In the genomic region with DNA sequence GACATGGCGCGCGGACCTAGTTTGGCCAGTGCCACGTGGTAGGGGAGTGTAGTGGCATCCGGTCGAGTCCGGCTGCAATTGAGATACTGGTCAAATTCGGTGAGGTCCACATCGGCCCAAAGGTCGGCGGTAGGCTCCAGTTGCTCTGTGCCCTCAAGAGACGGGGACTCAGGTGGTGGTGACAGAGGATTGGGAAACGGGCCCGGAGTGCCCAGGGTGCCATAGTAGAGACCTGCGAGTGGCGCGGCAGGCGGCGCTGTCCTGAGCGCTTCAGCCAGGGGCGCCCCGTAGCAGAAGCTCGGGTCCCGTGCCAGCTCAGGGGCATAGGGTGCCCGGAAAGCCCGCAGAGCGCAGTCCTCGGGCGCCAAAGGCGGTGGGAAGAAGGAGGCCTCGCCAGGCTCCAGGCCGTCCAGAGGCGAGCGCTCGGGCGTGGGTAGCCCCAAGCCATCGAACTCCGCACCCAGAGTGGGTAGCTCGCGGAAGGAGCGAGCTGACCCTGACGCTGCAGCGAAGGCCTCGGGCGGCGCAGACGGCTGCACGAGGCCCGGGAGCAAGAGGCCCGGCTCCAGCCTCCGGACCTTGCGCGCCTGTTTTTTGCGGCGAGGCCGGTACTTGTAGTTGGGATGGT, we compare ENCODE assay signal across 10 mouse cellular contexts. TPM values are rescaled to one million over a fixed set of nuclear protein-coding genes. Genes with fewer than 3 reads are reported as not detected.
A peak's percentile ranks its signal among the peaks of the same experiment; 100 is the strongest.
DNase-seq lines count a peak whose midpoint lies in the region; ATAC-seq and TF ChIP-seq lines count a peak whose summit lies in the region.
"Had no signal": no experiment of that assay in that cellular context is flagged by ENCODE, and none has a peak within 500 bp of the region (broad histone marks: within the 10 kb centered on the region; RNA-seq: fewer than 3 reads in every experiment).

No protein-coding gene starts in this region.

- H3K27ac ChIP-seq in heart, embryonic 10.5 days: peak overlapping the region; percentile 84
- H3K27ac ChIP-seq in forebrain, embryonic 13.5 days: no peak overlapping the region
- H3K27ac ChIP-seq in kidney, postnatal 0 days: peak overlapping the region; percentile 63
- H3K27ac ChIP-seq in midbrain, embryonic 11.5 days (ENCODE audit: low read depth, low read length): no peak overlapping the region

- H3K9me3 ChIP-seq in heart, embryonic 10.5 days: no peaks in the 10 kb centered on the region; the same call in 1 of the 2 replicates
- H3K9me3 ChIP-seq in forebrain, embryonic 13.5 days (replicated peaks): no peaks in the 10 kb centered on the region
- no peaks in the 10 kb centered on the region for H3K9me3 ChIP-seq in kidney, postnatal 0 days (replicated peaks; ENCODE audit: low read length)
- H3K9me3 ChIP-seq in midbrain, embryonic 11.5 days (ENCODE audit: control insufficient read depth, low read length): no peaks in the 10 kb centered on the region

- H3K36me3 ChIP-seq in heart, embryonic 10.5 days: peaks cover 4% of the 10 kb centered on the region; the same call in 1 of the 2 replicates
- H3K36me3 ChIP-seq in forebrain, embryonic 13.5 days (ENCODE audit: poor library complexity, severe bottlenecking): no peaks in the 10 kb centered on the region
- no peaks in the 10 kb centered on the region for H3K36me3 ChIP-seq in kidney, postnatal 0 days (ENCODE audit: insufficient read depth, low read length)
- no peaks in the 10 kb centered on the region for H3K36me3 ChIP-seq in midbrain, embryonic 11.5 days (ENCODE audit: control insufficient read depth, insufficient read depth, low read length)

- intact Hi-C loops in heart, postnatal 25 days (cut with DNase I): loop anchor here (10.0 kb wide), 1 partner anchor 186 kb away; no protein-coding TSS in a partner anchor

- TF ChIP-seq CTCF in kidney, postnatal 0 days (IDR thresholded peaks at IDR 0.05; ENCODE audit: low read depth): 0 out of 2 replicates have a peak, but pooled peaks have one; percentile 30

- ATAC-seq in forebrain, embryonic 13.5 days: no peak
- ATAC-seq in kidney, postnatal 0 days (replicated peaks; ENCODE audit: low FRiP score, low read depth): peak; percentile 40; the same call in 1 of the 2 replicates
- ATAC-seq in midbrain, embryonic 11.5 days (ENCODE audit: low FRiP score): no peak

- H3K4me1 ChIP-seq in heart, embryonic 10.5 days: peaks cover 35% of the 10 kb centered on the region
- H3K4me1 ChIP-seq in forebrain, embryonic 13.5 days: peaks cover 21% of the 10 kb centered on the region
- peaks cover 14% of the 10 kb centered on the region for H3K4me1 ChIP-seq in kidney, postnatal 0 days (replicated peaks; ENCODE audit: insufficient read depth, low read length)
- peaks cover 5% of the 10 kb centered on the region for H3K4me1 ChIP-seq in midbrain, embryonic 11.5 days (ENCODE audit: control insufficient read depth, insufficient read depth, low read length)

- no peak for DNase-seq in heart, embryonic 10.5 days (ENCODE audit: low spot score)
- no peak for DNase-seq in heart, postnatal 25 days (ENCODE audit: low spot score)
- peak; percentile 13 for DNase-seq in kidney, postnatal 0 days (ENCODE audit: low spot score)
- peak; percentile 86 for DNase-seq in midbrain, embryonic 11.5 days (ENCODE audit: low spot score, missing footprints)
- no peak for DNase-seq in right cerebral cortex, postnatal 4 days
- no peak for DNase-seq in layer of hippocampus, postnatal 14 days (ENCODE audit: low spot score in 2 of 2)
- no peak for DNase-seq in frontal cortex, postnatal 36 days (ENCODE audit: low spot score in 2 of 2)

- peak overlapping the region; percentile 71 for H3K4me3 ChIP-seq in heart, embryonic 10.5 days
- H3K4me3 ChIP-seq in forebrain, embryonic 13.5 days: peak overlapping the region; percentile 38
- H3K4me3 ChIP-seq in kidney, postnatal 0 days (replicated peaks; ENCODE audit: low read depth, low read length): peak overlapping the region; percentile 43
- H3K4me3 ChIP-seq in midbrain, embryonic 11.5 days (ENCODE audit: low read depth, low read length): peak overlapping the region; percentile 26

- peak overlapping the region; percentile 61 for H3K4me2 ChIP-seq in forebrain, embryonic 13.5 days
- H3K4me2 ChIP-seq in kidney, postnatal 0 days (ENCODE audit: low read length): peak overlapping the region; percentile 58
- peak overlapping the region; percentile 36 for H3K4me2 ChIP-seq in midbrain, embryonic 11.5 days

- H3K27me3 ChIP-seq in heart, embryonic 10.5 days (ENCODE audit: insufficient read depth, poor library complexity, severe bottlenecking): peaks cover 73% of the 10 kb centered on the region
- peaks cover 76% of the 10 kb centered on the region for H3K27me3 ChIP-seq in forebrain, embryonic 13.5 days
- peaks cover 34% of the 10 kb centered on the region for H3K27me3 ChIP-seq in kidney, postnatal 0 days (ENCODE audit: insufficient read depth, low read length)
- peaks cover 57% of the 10 kb centered on the region for H3K27me3 ChIP-seq in midbrain, embryonic 11.5 days (ENCODE audit: control insufficient read depth, insufficient read depth, low read length)

- 4% methylated on average over 56 of the region's 56 CpGs for WGBS in heart, embryonic 10.5 days
- 3% methylated on average over 56 of the region's 56 CpGs for WGBS in forebrain, embryonic 13.5 days
- whole genome bisulfite sequencing in kidney, postnatal 0 days: 2% methylated on average over 56 of the region's 56 CpGs
- 3% methylated on average over 55 of the region's 56 CpGs for WGBS in midbrain, embryonic 11.5 days

- H3K9ac ChIP-seq in forebrain, embryonic 13.5 days: peak overlapping the region; percentile 22; the same call in 1 of the 2 replicates
- H3K9ac ChIP-seq in kidney, postnatal 0 days (ENCODE audit: low read depth, low read length): peak overlapping the region; percentile 62
- no peak overlapping the region for H3K9ac ChIP-seq in midbrain, embryonic 11.5 days (ENCODE audit: low read length)

RNA-seq across cellular contexts. Expression of a gene that starts 1.0 kb away (rescaled TPM):
- polyA plus RNA-seq in heart, embryonic 10.5 days (2016; fragmentation: Nextera tagmentation; extraction: Ambion mirVana): 22.1 and 25.0 TPM in 2 replicates
- total RNA-seq in heart, postnatal 25 days (2021): 10 to 100 TPM; 40.2 to 56.9 TPM
- polyA plus RNA-seq in forebrain, embryonic 13.5 days (2015; fragmentation: Nextera tagmentation; extraction: Ambion mirVana): 11.6 and 13.0 TPM in 2 replicates
- 56.6 and 62.2 TPM in 2 replicates for polyA plus RNA-seq in kidney, postnatal 0 days (2015; fragmentation: Nextera tagmentation; extraction: Ambion mirVana)
- 12.5 and 14.6 TPM in 2 replicates for polyA plus RNA-seq in midbrain, embryonic 11.5 days (2014; fragmentation: Nextera tagmentation; extraction: Ambion mirVana)
- 10 to 100 TPM; 14.4 to 15.6 TPM for total RNA-seq in layer of hippocampus, postnatal 14 days (2021)
- total RNA-seq: CH12.LX had no signal

RNA-seq across cellular contexts. Expression of a gene that starts 9.7 kb away (rescaled TPM):
- polyA plus RNA-seq in heart, embryonic 10.5 days (2016; fragmentation: Nextera tagmentation; extraction: Ambion mirVana): 12.2 and 15.3 TPM in 2 replicates
- total RNA-seq in heart, postnatal 25 days (2021): 1 to 10 TPM; 5.8 to 6.4 TPM
- 31.0 and 35.9 TPM in 2 replicates for polyA plus RNA-seq in forebrain, embryonic 13.5 days (2015; fragmentation: Nextera tagmentation; extraction: Ambion mirVana)
- 22.6 and 23.4 TPM in 2 replicates for polyA plus RNA-seq in kidney, postnatal 0 days (2015; fragmentation: Nextera tagmentation; extraction: Ambion mirVana)
- polyA plus RNA-seq in midbrain, embryonic 11.5 days (2014; fragmentation: Nextera tagmentation; extraction: Ambion mirVana): 15.5 and 16.0 TPM in 2 replicates
- 10 to 100 TPM; 51.2 to 59.4 TPM for total RNA-seq in layer of hippocampus, postnatal 14 days (2021)

RNA-seq across cellular contexts. Expression of a gene that starts 13.6 kb away (rescaled TPM):
- polyA plus RNA-seq in heart, embryonic 10.5 days (2016; fragmentation: Nextera tagmentation; extraction: Ambion mirVana): 0.24 TPM in 1 of 2 replicates, not detected in the other
- not detected for total RNA-seq in heart, postnatal 25 days (2021)
- 0.23 TPM in 1 of 2 replicates, not detected in the other for polyA plus RNA-seq in forebrain, embryonic 13.5 days (2015; fragmentation: Nextera tagmentation; extraction: Ambion mirVana)
- not detected in 2 replicates for polyA plus RNA-seq in kidney, postnatal 0 days (2015; fragmentation: Nextera tagmentation; extraction: Ambion mirVana)
- polyA plus RNA-seq in midbrain, embryonic 11.5 days (2014; fragmentation: Nextera tagmentation; extraction: Ambion mirVana): not detected in 2 replicates
- not detected for total RNA-seq in layer of hippocampus, postnatal 14 days (2021)
- polyA plus RNA-seq: gonadal fat pad, adult 2 months had no signal

RNA-seq across cellular contexts. Expression of a gene that starts 23.4 kb away (rescaled TPM):
- 56.4 and 67.7 TPM in 2 replicates for polyA plus RNA-seq in heart, embryonic 10.5 days (2016; fragmentation: Nextera tagmentation; extraction: Ambion mirVana)
- 1 to 10 TPM; 5.8 to 7.7 TPM for total RNA-seq in heart, postnatal 25 days (2021)
- polyA plus RNA-seq in forebrain, embryonic 13.5 days (2015; fragmentation: Nextera tagmentation; extraction: Ambion mirVana): 45.3 and 45.4 TPM in 2 replicates
- 38.9 and 41.7 TPM in 2 replicates for polyA plus RNA-seq in kidney, postnatal 0 days (2015; fragmentation: Nextera tagmentation; extraction: Ambion mirVana)
- polyA plus RNA-seq in midbrain, embryonic 11.5 days (2014; fragmentation: Nextera tagmentation; extraction: Ambion mirVana): 61.6 and 65.4 TPM in 2 replicates
- 10 to 100 TPM; 41.5 to 44.4 TPM for total RNA-seq in layer of hippocampus, postnatal 14 days (2021)

RNA-seq across cellular contexts. Expression of a gene that starts 27.8 kb away (rescaled TPM):
- not detected in 2 replicates for polyA plus RNA-seq in heart, embryonic 10.5 days (2016; fragmentation: Nextera tagmentation; extraction: Ambion mirVana)
- total RNA-seq in heart, postnatal 25 days (2021): not detected
- not detected in 2 replicates for polyA plus RNA-seq in forebrain, embryonic 13.5 days (2015; fragmentation: Nextera tagmentation; extraction: Ambion mirVana)
- polyA plus RNA-seq in kidney, postnatal 0 days (2015; fragmentation: Nextera tagmentation; extraction: Ambion mirVana): not detected in 2 replicates
- not detected in 2 replicates for polyA plus RNA-seq in midbrain, embryonic 11.5 days (2014; fragmentation: Nextera tagmentation; extraction: Ambion mirVana)
- not detected for total RNA-seq in layer of hippocampus, postnatal 14 days (2021)
- total RNA-seq: CH12.LX had no signal

Comparison
In these comparisons a context has a peak if more than half of its experiments do, and no peak if none do; other contexts are left out.
1. DNase-seq: peak in kidney, postnatal 0 days (single experiment) and midbrain, embryonic 11.5 days (single experiment); none in heart, embryonic 10.5 days (single experiment), heart, postnatal 25 days (single experiment), right cerebral cortex, postnatal 4 days (single experiment), layer of hippocampus, postnatal 14 days (0 of 2) and frontal cortex, postnatal 36 days (0 of 2).
2. H3K27ac ChIP-seq: peak in heart, embryonic 10.5 days (single experiment) and kidney, postnatal 0 days (single experiment); none in forebrain, embryonic 13.5 days (single experiment) and midbrain, embryonic 11.5 days (single experiment).
3. Peak in every context shown above with its lines, with median percentiles within 50 percentile points of each other: H3K4me3 ChIP-seq and H3K4me2 ChIP-seq.